Mouse (Mus musculus): ENCODE results near the gene Xrcc6.

The Xrcc6 gene
- long read RNA-seq, experiment 1, transcript Xrcc6-201 (13 exons, 2,114 nt): major isoform, 77 of 97 reads
- long read RNA-seq, experiment 1, partial matches to known transcripts: 8 of 97 reads
- long read RNA-seq, experiment 1, other reads (novel, unspliced or antisense): 12 of 97 reads
- long read RNA-seq, experiment 2, transcript Xrcc6-201 (13 exons, 2,114 nt): major isoform, 60 of 78 reads
- long read RNA-seq, experiment 2, partial matches to known transcripts: 8 of 78 reads
- long read RNA-seq, experiment 2, other reads (novel, unspliced or antisense): 10 of 78 reads

DNA sequence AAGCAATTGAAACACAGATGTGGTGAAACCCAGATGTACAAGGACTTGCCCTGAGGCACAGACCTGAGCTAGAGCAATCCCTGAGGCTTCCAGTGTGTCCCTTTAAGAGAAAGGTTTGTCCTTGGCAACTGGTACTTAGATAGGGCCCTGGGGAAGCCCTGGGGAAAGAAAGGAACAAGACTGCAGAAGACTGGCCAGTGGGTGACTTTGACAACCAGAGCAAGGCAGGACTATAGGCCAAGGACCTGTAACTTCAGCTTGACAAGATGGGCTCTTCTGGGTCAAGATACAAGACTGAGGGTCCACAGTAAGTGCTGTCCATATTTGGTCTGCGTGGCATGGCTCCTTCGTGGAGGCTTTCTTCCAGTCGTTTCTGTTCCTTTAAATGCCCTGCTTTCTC is at the start of gene Xrcc6:
Gene Xrcc6 (plus strand): TSS at position 190 of the 400 bp plus-strand sequence.
- intact Hi-C loops (cut with DNase I): loop anchor here (2.0 kb wide), 1 partner anchor 27 kb away; the partner anchor contains the start of gene Pmm1

DNA sequence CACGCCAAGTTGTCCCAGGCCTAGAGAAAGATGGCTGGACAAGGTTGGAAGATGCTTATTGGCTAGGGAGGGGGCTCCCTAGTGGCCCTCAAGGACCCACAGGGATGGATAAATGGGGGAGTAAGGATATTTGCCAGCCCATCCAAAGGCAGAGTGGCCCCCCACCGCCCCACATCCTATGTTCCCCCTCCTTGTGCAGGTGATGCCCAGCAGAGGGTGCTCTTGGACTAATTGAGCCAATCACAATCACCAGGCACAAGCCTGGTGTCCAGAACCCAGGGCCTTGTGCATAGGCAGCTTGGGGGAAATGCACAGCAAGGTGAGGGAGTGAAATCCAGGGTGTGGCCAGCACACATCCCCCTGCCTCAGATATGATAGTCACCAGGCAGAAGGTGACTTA is 49.4 kb upstream of the Xrcc6 start:
- intact Hi-C loops (cut with DNase I): loop anchor here (1.0 kb wide), 1 partner anchor 51 kb away; no protein-coding TSS in a partner anchor

DNA sequence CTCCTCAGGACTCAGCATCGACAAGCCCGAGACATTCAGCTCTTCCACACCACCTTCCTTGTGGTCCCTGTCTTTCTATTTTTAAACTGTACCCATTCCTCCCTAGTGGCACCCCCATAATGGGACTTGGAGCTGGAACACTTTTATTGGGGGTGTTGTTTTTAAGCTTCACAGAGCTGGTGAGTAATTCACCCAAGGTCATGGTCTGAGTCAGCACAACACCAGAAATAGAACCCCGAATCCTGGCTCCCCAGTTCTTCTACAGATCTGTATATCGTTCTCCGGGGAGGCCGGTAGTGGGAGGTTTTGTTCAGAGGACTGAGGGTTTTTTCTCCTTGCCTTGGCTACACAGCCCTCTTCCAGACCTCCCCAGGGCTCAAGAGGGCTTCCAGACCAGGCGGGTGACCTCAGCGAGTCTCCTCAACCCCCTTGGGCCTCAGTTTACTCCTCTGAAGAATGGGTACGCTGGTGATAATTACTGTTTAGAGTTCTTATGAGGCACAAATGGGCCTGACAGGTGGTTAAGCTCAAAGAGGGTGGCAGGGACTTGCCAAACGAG is 48.4 kb upstream of the Xrcc6 start:
- intact Hi-C loops (cut with DNase I): no loop called here

DNA sequence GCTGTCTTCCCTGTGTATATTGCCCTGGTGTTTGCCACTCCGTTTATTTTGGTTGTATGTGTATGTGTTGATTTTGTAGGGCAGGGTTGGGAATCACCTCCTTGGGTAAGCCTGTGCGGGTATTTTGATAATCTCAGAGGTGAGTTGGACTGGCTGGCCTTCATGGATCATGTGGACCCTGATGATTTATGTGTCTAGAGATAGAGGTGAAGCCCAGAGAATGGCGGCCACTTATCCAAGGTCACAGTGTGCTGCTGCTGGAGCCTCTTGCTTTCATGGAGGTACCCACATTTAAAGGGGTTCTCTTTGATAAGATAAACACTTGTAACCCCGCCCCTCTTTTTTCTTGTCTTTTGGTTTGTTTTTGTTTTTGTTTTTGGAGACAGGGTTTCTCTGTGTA is 47.9 kb upstream of the Xrcc6 start:
- intact Hi-C loops (cut with DNase I): no loop called here

DNA sequence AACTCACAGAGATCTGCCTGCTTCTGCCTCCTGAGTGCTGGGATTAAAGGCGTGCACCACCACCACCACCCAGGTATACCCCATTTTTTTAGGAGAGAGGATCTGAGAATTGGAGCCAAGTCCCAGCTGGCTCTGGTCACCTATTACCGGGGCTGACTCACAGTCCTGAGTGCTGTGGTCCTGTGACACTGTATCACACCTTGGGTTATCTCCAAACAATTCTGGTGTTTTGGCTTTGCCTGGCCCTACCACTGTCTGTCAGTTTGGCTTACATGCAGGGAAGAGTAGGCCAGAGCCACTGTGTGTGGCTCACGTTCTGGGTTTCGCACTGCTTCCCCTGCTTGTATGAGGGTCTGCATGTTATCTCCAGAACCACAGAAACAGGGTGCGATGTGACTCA is 47.4 kb upstream of the Xrcc6 start:
- intact Hi-C loops (cut with DNase I): no loop called here

DNA sequence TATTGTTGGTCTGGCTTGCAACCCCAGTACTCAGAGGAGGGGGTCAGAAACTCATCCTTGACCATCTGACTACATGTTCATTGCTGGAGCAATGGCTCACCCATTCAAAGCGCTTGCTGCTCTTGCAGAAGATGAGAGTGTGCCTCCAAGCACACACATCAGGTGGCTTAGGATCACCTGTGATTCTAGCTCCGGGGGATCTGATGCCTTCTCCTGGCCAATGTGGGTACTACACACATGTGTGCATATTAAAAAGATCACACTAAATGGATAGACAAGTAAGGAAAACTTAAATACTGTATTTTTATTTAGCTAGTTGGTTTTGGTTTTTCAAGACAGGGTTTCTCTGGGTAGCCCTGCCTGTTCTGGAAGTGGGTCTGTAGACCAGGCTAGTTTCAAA is 46.6 kb upstream of the Xrcc6 start:
- intact Hi-C loops (cut with DNase I): no loop called here

DNA sequence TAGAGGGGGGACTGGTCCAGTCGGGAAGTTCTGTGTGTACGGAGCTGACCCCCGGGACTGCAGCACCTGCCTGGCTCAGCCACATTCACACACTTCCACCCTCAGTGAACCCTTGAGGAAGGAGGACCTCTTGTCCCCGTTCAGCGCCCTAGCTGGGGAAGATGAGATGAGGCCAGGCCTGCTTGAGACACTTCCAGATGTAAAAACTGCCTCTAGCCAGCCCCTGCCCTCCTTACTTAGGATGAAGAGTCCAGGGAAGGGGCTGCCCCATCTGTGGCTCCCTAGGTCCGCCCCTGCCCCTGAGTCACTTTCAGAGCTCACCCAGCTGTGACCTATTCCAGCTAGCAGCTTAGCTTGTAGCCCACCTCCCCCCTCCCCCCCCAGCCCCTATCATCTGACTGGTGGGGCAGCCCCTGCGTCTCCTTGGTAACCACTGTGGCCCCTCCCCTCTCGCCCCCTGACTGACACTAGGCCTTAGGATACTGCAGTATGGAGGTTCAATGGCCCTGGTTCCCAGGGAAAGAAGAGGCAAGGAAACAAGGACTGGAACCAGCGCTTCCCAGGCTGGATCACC is 44.4 kb upstream of the Xrcc6 start:
- intact Hi-C loops (cut with DNase I): no loop called here

DNA sequence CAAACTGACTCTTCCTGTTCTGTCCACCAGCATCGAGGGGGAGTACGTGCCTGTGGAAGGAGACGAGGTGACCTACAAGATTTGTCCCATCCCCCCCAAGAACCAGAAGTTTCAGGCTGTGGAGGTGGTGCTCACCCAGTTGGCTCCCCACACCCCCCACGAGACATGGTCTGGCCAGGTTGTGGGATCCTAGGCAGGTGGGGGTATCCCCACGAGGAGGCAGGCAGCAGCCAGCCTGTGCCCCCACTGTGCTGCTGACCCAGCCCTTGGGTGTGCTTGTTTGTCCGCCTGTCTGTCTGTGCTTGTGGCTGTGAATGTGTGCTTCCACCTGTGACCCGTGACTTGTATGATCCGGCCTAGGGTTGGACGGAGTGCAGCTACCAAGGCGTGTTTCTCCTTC is 38.6 kb upstream of the Xrcc6 start:
- intact Hi-C loops (cut with DNase I): no loop called here

DNA sequence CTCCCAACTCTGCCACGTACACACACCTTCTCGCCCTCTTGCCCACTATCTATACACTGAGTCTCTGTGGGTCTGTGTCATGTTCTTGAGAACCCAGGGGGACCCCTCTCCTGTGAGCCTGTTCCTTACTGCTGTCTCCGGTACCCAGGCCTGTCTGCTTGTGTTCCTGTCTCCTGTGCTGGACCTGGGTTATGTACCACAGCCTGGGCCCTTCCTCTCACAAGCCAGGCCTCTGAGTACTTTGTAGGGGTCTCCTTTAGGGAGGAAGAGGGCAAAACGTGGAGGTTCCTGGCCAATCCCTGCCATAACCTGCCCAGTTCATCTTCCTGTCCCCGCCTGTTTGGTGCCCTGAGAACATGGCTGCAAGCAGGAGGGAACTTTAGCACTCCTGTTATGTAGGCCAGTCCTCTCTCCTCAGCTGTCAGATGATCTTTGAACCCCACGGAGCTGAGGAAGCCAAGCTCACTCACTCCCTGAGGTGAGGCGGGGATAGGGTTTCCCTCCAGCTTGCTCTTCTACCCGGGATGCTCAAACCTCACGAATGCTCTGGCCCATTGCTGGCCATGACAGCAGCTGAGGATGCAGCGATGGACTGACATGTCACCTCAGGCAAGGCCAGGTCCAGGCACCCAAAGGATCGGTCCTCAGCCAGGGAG is 38.0 kb upstream of the Xrcc6 start:
- intact Hi-C loops (cut with DNase I): no loop called here

DNA sequence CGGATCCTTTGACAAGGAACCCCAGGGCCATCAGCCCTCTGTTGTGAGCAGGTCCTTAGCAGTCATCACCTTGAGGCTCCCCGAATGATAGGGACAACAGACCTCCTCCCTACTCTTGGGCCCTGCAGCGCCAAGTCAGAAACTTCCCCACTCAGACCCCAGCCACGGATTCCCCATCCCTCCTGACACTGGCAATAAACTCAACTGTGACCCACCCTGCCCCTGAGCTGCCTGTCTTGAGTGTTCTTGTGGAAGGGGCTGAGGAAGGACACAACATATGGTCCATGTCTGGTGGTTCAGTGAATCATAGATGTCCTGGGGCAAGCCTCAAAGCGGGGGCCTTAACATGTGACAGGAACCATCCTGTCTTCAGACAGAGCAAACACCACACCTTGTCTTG is 36.9 kb upstream of the Xrcc6 start:
- intact Hi-C loops (cut with DNase I): no loop called here

DNA sequence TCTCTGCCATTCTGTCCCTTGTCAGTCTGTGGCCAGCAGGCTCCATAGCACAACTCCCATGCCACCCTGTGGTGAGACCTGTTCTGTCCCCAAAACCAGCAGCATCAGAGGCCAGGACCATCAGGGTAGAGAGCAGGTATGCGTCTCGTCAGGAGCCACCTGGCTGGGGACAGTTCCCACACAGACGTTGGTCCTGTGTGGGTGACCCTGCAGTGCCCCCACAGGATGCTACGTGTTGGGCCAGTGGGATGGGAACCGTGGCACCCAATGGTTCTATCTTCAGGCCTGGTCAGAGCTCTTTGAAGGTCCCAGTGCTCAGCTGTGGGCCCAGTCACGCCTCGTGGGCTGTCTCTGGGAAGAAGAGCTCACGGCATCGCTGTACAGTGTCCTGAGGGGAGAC is 36.5 kb upstream of the Xrcc6 start:
- intact Hi-C loops (cut with DNase I): no loop called here

DNA sequence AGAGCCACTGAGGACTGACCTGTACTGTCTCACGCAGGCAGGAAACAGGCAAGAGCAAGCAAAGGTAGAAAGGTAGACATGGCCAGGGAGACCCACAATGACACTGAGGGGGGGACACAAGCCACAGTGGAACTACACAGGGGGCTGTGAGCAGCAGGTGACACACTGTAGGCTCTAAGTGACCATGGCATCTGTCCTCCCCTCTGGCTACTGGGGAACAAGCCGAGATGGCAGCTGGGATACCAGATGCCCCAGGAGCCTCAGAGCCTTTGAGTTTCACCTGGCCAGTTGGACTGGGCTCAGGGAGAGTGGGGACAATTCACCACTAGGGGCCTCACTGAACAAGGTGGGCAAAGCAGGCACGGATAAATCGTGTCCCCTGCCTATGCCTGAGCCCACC is 35.3 kb upstream of the Xrcc6 start:
- intact Hi-C loops (cut with DNase I): no loop called here

DNA sequence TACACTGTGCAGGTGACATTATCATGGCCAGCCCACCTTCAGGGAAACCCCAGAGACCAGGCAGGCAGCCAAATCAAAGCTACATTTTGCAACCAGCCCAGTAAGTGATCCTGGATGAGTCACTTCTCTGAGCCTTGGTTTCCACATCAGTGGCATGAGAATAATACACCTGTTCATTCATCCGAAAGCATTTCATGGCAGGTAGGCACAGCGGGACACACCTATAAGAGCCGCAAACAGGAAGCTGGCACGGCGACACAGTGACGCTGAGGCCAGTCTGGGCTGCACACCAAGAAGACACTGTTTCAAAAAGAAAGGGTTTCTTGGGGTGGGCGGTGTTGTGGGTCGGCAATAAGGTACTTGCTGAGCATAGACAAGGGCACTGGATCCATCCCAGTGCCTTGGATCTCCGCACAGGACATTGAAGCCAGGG is 33.5 kb upstream of the Xrcc6 start:
- intact Hi-C loops (cut with DNase I): no loop called here

DNA sequence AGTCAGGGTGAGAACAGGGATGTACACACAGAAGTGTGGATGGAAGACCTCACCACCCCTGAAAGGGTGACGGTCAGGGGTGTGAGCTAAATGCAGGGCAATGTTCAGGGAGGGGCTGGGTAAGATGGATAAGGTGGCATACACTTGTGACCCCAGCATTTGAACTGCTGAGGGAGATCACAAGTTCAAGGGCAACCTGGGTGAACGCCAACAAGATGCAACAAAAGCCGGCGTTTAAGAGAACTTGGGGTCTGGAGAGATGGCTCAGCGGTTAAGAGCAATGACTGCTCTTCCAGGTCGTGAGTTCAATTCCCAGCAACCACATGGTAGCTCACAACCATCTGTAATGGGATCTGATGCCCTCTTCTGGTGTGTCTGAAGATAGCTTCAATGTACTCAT is 32.9 kb upstream of the Xrcc6 start:
- intact Hi-C loops (cut with DNase I): loop anchor here (5.0 kb wide), 1 partner anchor 83 kb away; no protein-coding TSS in a partner anchor

DNA sequence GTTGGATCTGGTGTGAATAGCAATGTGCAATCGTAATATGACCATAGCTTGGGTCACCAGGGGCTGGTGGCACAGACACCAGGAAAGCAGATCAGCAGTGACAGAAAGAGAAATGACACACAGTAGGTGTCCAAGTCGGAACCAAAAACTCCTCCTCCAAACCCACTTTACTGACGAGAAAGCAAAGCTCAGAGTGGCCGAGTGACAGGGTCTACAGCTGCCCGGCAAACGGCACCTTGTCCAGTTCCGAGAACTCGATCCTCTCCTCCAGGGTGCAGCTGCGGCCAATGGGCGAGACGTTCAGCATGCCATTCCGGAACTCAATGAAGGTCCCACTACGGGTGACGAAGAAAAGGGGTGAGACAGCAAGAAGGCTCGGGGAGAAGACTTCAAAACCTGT is 32.2 kb upstream of the Xrcc6 start:
- intact Hi-C loops (cut with DNase I): loop anchor here (5.0 kb wide), 1 partner anchor 82 kb away; no protein-coding TSS in a partner anchor

DNA sequence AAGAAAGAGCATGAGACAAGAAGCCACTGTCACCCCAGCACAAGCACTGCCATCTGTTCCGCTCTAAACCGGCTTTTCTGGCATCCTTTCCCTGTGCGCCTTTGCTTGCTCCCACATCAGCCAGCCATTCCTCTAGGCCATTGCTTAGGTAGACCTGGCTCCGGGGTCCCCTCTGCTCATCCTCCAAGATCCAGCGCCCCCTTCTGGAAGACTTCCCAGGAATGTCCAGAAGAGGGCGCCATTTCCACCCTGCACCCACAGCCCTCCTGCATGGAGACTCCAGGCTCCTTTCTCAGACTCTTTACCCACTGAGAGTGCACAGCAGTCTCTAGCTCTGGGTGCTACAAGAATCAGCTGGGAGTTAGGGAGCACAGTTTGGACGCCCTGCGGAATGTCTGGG is 31.2 kb upstream of the Xrcc6 start:
- intact Hi-C loops (cut with DNase I): loop anchor here (5.0 kb wide), 1 partner anchor 81 kb away; no protein-coding TSS in a partner anchor

DNA sequence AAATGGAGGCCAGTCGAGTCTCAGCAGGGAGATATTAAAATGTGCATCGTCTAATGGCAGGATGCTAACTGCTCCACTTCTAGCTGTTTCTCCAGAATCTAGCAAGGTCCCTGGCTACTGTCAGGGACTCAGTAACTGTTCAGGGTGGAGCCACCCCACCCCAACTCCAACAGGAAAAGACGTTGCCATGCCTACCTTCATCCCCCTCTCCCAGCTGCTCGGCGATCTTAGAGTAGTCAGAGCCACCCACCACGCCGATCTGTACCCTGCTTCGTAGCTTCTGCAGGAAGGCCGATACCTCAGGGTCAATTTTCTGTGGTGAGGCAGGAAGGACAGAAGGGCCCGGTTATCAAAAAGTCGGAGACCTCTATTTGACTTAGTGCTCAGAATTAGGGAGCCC is 30.0 kb upstream of the Xrcc6 start:
- intact Hi-C loops (cut with DNase I): loop anchor here (5.0 kb wide), 1 partner anchor 80 kb away; no protein-coding TSS in a partner anchor

DNA sequence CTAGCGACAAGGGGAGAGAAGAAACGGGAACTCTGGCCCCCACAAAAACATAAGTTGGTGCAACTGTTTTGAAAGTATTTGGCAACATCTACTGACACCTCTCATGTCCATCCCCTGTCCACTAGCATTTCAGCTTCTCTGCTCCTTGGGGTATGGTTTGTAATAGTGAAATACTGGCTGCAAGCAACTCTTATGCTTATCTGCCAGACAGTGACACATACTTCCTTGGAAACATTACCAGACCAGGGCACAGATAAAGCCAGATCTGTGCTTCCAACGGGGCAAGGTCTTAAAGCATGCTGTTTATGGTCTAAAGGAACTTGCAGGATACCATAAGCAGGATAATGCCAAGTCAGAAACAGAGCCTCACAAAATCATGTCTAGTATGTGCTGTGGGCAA is 28.7 kb upstream of the Xrcc6 start:
- intact Hi-C loops (cut with DNase I): loop anchor here (5.0 kb wide), 1 partner anchor 78 kb away; no protein-coding TSS in a partner anchor

DNA sequence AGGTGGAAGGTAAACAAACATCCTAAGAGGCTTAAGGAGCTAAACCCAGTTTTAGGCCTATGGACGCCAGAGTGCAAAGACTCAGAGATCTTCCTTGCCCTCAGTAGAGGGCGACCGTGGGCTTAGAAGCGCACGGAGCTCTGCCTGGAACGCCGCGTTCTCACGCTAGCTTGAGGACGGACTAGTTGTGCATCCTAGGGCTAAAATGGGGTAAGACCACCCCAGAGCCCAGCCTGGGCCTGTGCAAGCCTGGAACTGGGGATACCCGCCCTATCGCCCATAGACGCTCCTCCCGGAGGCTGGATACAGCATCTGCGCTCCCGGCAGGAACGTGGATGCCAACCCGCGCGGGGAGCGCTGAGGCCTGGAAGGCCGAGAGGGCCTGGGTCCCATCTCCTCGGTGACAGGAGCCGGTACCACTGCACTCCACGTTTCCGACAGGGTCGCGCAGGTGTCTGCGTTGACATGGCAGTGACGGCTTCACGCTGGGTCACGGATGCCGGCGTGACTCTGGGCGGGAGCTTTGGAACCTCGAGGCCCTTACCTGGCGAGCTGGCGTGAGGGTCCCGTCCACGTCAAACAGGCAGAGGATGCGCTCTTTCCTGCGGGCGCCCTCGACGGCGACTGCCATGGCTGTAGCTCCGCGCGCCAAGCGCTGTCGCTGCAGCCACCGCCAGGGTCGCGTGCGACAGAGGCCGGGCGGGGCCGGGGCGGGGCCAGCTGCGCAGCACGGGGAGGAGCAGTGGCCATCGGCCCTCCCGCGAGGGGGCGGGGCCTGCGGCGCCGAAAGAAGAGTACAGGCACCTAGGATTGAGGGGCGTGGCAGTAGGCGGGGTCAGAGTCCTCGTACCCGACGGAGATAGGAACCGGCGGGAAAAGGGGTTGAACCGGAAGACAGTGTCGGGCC is 27.2 kb upstream of the Xrcc6 start, which contains the start of gene Pmm1:
Gene Pmm1 (minus strand): TSS at position 760 of the 907 bp plus-strand sequence.
- intact Hi-C loops (cut with DNase I): loop anchor here (2.0 kb wide), 1 partner anchor 28 kb away; no protein-coding TSS in a partner anchor

DNA sequence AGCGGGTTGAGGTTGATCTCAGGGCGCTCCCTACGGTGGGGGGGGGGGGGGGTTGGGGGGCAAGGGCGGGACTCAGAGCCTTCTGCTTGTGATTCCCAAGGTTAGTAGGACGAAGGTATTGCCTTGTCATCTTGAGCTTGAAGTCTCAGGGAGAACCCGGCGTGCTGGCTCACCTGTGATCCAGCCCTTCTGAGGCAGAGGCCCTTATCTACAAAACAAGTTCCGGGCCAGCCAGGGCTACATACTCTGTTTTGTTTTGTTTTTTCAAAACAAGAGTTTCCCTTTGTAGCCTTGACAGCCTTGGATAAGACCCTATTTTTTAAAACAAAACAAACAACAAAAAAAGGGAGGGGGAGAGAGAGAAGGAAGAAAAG is 26.6 kb upstream of the Xrcc6 start:
- intact Hi-C loops (cut with DNase I): loop anchor here (2.0 kb wide), 1 partner anchor 28 kb away; no protein-coding TSS in a partner anchor

DNA sequence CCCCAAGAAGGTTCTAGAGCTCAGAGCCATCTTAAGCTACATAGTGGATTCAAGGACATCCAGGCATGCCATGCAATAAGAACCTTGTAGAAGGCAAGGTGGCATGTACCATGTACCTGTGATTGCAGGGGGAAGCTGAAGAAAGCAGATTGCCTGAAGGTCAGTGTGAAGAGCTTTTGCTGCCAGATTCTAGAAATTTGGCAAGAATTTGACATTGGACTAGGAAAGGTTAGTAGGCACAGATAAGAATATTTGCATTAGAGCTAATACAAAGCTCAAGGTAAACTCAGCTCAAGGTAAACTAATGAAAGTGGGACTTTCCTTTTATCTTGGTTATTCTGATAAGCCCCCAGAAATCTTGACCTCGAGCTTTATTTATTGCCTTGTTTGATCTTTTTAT is 23.4 kb upstream of the Xrcc6 start:
- intact Hi-C loops (cut with DNase I): no loop called here
